Mouse (Mus musculus) hindlimb bud, embryonic 11.5 days (tissue): ENCODE data around the gene Tmem150a.

Experiments
- DNase-seq: peaks from one replicate; pipeline ENCODE4 v3.0.0-alpha.2; 2012; ENCODE audit warnings: low read depth, low spot score; ENCODE audit errors: extremely low spot score

Gene Tmem150a

GRCm38 (mm10) chr6:72355066-72355911, at the start of gene Tmem150a:
Tmem150a (plus strand) TSS chr6:72355447.
- DNase-seq: no peak

GRCm38 (mm10) chr6:72312198-72312597, 43.0 kb upstream of the Tmem150a start:
- DNase-seq: no peak

- DNase-seq: no peak
Measured at GRCm38 (mm10) chr6:72313124-72313867, 42.0 kb upstream of the Tmem150a start.

DNA sequence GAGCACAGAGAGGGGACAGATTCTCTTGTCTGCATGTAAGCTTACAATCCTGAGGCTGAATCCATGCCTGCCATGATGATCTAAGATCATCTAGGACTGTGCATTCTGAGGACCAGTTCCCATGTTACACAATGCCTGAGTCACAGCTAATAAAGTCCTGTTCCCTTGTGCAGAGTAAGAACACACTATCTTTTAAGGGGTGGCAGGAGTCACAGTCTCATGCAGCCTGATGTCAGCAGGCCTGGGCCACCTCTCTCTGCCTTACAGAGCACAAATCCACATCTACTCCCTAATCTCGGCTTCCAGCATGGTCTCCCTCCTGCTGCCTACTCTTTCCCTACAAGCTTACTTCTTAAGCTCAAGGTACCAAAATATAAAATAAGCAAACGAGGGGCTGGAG, 39.9 kb upstream of the Tmem150a start:
- DNase-seq: no peak

DNA sequence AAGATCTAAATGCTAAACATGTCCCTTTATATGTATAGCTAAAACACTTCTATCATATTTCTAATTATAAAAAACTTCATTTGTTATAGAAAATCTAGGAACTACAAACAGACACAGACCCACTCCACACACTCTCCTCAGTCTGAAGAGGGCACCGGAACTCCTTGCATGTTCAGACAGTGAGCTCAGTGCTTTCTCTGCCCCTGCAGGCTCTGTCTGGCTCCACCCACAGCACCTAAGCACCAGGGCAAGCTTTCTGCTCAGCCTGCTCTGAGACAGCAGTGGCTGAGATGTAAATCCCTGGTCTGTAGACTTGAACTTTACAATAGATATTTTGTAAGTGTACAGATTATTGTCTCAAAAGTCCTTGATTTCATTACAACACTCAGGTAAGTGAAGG, 39.2 kb upstream of the Tmem150a start:
- no peak for DNase-seq

DNA sequence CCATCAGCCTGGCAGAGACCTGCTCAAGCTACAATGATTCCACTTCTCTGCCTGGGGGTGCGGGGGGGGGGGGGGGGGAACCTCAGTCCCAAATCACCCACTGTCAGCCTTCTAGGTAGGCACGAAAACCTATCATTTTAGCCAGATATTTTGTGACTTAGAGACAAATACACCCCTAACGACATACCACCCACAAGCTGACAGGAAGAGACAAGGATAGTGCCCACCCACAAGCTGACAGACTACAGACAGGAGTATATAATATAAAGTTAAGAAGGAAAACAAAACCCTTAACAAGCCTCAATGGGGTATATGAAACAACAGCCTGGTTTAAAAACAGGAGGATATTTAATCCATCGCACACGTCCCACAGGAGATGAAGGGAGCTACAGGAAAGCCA, 36.8 kb upstream of the Tmem150a start:
- DNase-seq: no peak

DNA sequence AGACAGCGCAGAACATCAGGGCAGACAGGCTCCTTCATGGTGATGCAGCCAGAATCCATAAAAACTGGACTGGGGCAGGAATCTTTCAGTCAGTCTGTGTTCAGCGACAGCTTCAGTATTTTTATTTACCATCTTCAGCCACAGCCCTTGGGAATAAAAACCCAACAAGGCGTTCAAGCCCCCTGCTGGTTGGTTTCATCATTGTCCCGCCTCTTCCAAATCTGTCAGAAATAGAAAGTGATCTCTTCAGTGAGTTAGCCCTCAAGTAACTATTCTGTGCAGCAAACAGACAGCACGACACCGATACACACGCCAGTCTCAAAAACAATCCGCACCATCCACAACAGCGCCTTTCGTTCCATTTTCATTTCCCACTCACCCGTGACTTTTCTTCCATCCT, 36.2 kb upstream of the Tmem150a start:
- DNase-seq: no peak

DNA sequence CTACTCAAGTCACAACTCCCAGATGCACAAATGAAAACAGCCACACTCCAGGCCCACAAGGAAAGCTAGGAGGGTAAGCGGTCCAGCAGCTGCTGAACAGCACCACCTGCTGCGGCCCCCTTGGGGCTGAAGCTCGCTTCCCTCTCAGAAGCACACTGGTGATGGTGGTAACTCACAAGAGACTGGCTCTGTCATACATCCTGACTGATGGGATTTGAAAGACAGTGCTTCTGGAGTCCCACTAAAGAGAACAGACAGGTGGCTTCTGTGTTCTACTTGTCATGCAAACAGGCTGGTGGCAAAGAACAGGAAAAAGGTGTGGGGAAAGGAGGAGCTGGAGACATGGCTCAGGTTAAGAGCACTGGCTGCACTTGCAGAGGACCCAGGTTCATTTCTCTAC, 32.3 kb upstream of the Tmem150a start:
- DNase-seq: no peak

- DNase-seq: no peak
Measured at GRCm38 (mm10) chr6:72323786-72324508, 31.3 kb upstream of the Tmem150a start.

- no peak for DNase-seq
Measured at GRCm38 (mm10) chr6:72326274-72326673, 29.0 kb upstream of the Tmem150a start.

GRCm38 (mm10) chr6:72329019-72329418, 26.2 kb upstream of the Tmem150a start:
- no peak for DNase-seq

- DNase-seq: no peak
Measured at GRCm38 (mm10) chr6:72330133-72330532, 25.1 kb upstream of the Tmem150a start.

DNA sequence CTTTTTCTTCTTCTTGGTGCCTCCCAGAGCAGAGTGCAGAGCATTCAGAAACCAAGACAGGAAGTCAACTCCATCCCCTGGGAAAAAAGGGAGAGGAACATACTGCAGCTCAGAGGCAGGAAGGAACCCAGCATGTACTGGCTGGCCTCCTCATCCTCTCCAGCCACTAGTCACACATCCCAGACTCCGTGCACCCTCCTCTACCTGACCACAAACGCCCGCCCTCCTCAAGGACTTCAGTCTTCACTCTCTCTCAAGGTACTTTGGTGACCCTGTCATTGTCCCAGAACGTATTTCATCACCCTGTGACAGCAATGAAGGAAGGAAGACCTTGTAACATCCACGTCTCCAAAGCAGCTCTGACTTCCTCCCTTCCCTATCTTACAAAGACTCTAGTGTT, 22.1 kb upstream of the Tmem150a start:
- no peak for DNase-seq

DNA sequence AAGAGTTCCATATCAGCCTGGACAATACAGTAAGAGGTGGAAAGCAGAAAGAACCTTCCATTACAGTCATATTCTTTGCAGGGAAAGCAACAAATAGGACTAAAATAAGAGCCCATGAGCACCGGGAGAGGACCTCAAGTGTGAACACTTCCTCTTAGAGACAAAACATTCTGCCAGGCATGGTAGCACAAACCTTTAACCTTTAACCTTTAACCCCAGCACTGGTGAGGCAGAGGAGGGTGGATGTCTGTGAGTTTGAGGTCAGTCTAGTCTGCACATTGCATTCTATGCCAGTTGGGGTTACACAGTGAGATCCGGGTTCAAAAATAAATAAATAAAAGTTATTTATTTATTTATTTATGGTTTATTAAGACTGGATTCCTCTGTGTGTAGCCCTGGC, 14.8 kb upstream of the Tmem150a start:
- no peak for DNase-seq

DNA sequence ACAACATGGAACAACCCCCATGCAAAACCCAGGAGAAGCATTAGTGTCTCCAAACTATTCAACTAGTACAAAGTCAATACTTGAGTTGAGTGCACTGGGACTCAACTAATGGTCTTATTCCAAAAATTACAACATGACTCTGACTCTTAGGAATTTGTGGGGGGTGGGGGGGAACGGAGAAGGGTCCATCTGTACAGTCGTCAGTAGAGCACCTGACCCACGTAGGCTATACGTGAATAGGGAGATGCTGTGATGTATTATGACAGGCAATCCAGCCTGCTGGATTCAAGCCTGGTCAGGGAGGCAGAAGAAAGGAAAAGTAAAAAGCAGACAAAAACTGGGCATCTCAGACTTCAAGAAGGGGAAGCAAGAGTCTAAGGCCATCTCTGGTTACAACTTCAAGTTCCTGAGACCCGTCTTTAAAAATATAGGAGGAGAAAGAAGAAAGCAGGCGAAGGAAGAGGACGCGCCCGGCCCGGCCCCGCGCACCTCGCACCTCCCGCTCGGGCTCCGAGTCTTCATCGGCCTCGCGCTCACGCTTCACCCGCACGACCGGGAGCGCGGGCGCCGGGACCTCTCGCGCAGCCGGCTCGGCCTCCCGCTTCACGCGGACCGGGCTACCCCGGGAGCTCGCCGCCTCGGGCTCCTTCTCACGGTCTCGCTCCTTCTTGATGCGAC, 10.7 kb upstream of the Tmem150a start:
- DNase-seq: no peak

DNA sequence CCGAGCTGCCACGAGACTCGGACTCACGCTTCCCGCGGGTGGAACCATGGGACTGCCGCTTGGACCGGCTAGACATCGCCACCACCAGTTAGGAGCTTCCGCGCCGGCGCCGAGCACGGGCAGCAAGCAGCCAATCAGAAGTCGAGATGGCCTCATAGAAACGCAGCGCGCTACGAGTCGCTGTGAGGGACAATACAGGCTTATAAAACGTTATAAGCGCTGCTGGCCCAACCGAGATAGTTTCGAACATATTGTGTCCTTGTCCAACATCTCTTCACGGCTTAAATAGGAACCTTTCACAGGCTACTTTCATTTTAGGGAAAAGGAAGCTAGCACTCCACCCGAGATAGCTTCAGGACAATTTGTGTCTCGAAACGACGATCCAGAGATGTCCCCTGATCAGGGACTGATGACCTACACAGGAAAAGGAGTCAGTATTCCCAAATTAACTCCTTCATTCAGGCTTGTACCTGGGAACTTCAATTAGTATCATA, 10.1 kb upstream of the Tmem150a start, which contains the start of gene Usp39:
TSS of gene Usp39 (minus strand) at position 111 of the 494 bp plus-strand sequence.
- peak; percentile 92 for DNase-seq

GRCm38 (mm10) chr6:72345633-72346032, 9.6 kb upstream of the Tmem150a start:
- DNase-seq: no peak

GRCm38 (mm10) chr6:72346261-72346660, 9.0 kb upstream of the Tmem150a start:
- no peak for DNase-seq

GRCm38 (mm10) chr6:72347166-72347941, 7.9 kb upstream of the Tmem150a start, which contains the start of gene 0610030E20Rik:
0610030E20Rik (plus strand) TSS chr6:72347317.
- no peak for DNase-seq

DNA sequence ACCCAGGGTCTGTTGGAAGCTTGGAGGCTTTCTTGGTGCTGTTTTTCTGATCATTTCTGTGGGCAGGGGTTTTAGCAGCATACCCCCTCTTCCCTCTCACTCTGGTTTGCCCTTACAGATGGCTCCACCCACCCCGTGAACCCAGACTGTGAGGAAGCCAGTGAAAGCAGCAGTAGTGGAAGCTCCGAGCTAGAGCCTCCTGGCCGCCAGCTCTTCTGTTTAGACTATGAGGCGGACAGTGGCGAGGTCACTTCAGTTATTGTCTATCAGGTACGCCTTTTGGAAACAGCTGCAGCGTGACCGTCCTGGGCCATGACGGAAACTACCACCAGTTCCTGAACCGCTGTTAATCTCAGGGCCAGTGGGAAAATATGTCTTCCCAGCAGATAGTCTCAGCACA, 6.8 kb upstream of the Tmem150a start:
- DNase-seq: no peak
